Mouse (Mus musculus): ENCODE data around the gene Insl3.

- TF ChIP-seq CTCF (IDR thresholded peaks at IDR 0.05; ENCODE audit: low read depth, low read length) (peak; percentile 84), POLR2A (IDR thresholded peaks at IDR 0.05; ENCODE audit: extremely low read depth, insufficient read depth, low read length) (no peak)
These were observed 20.9 kb downstream of the Insl3 start for GRCm38 (mm10) chr8:71709800-71710446.
